Mouse (Mus musculus): ENCODE data around the gene Telo2.

DNA sequence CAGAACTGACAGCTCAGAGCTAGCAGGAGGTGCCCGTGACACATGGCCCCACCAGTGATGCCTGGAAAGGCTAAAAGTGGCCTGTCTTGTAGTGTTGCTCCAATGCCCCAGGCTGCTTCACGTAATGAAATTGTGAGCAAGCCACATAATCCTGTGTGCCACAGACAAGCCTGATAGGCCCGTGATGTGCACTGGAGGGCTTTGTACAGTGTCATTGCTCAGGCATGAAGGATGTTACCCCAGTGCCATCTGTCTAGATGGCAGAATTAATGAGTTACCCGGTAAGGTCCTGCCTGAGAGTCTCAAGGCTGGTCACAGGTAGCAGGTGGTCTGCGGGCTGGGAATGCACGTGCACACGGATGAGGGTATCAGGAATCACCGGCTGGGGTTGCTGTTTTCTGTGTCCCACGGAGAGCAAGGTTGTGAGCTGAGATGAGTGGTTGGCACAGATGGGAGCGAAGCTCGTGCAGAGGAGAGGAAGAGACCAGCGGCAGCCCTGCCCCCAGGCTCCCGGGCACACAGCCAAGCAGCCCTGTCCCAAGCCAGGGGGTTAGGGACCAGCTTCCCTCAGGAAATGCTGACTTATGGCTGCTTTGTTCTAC lies 37.9 kb downstream of the Telo2 start:
- TF ChIP-seq TAL1 (IDR thresholded peaks at IDR 0.05; ENCODE audit: low read length) (no peak), GATA1 (IDR thresholded peaks at IDR 0.05; ENCODE audit: low read length) (no peak)

Data from erythroblast, embryonic 14.5 days (primary cell).